Mouse (Mus musculus): ENCODE measurements around the gene Prima1. TPM values are rescaled to one million over a fixed set of nuclear protein-coding genes. Genes with fewer than 3 reads are reported as not detected.

The Prima1 gene
- polyA plus RNA-seq, 1 experiment from 2014 or later, result 0.49 TPM

DNA sequence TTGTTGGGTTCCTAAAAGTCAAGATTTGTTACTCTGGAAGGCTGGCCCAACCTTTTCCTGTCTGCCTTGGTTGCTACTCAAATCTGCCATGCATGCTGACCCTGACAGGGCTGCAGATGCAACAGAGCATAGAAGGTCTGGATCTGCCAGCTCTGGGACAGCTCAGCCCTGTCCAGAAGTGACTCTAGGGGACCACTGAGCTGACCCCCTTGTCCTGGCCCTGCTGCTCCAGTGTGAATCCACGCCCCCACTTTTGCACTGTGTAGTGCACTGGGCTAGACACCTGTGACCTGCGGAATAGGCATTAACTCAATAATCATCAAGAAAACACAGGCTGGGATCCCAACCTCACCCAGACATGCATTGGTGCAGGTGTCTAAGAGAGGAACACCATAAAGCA lies 27.2 kb downstream of the Prima1 start:
- WGBS, result 64% methylated on average over 2 of the region's 2 CpGs
- Histone ChIP-seq H3K27me3 (ENCODE audit: control insufficient read depth, insufficient read depth, low read length) (no peaks in the 10 kb centered on the region), H3K4me3 (ENCODE audit: low read length) (no peak overlapping the region), H3K4me2 (replicated peaks; ENCODE audit: low read depth, low read length) (no peak overlapping the region), H3K4me1 (ENCODE audit: control insufficient read depth, insufficient read depth, low read length) (peaks cover 20% of the 10 kb centered on the region; the same call in 1 of the 2 replicates), H3K36me3 (ENCODE audit: control insufficient read depth, insufficient read depth, low read length) (no peaks in the 10 kb centered on the region), H3K9me3 (ENCODE audit: control insufficient read depth, low read length) (no peaks in the 10 kb centered on the region), H3K9ac (ENCODE audit: low read depth, low read length) (no peak overlapping the region), H3K27ac (ENCODE audit: low read depth, low read length) (no peak overlapping the region)
- ATAC-seq (ENCODE audit: low FRiP score, low TSS enrichment), result peak; percentile 32; the same call in 1 of the 2 replicates

DNA sequence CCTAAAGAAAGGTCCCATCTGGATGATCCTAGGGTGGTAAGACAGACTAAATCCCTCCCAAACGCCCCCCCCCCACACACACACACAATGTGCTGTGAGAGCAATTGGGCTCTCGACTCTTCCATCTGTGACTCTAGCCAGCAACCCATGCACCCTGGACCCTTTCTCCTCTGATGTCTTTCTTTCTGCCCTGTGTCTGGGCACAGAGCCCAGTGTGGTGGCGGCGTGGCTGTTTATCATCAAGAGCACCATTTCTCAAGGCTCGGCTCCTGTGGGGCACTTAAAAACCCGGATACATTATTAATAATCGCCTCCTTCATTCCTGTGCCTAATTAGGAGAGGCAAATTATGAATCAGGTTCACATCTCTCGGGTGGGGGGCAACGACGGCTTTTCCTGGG lies 27.7 kb downstream of the Prima1 start:
- 45% methylated on average over 10 of the region's 10 CpGs for WGBS
- no peak overlapping the region for H3K4me3 ChIP-seq (ENCODE audit: low read length)
- no peak overlapping the region for H3K27ac ChIP-seq (ENCODE audit: low read depth, low read length)
- peaks cover 20% of the 10 kb centered on the region; the same call in 1 of the 2 replicates for H3K4me1 ChIP-seq (ENCODE audit: control insufficient read depth, insufficient read depth, low read length)
- H3K27me3 ChIP-seq (ENCODE audit: control insufficient read depth, insufficient read depth, low read length), result no peaks in the 10 kb centered on the region
- no peak overlapping the region for H3K9ac ChIP-seq (ENCODE audit: low read depth, low read length)
- no peak for ATAC-seq (ENCODE audit: low FRiP score, low TSS enrichment)
- H3K36me3 ChIP-seq (ENCODE audit: control insufficient read depth, insufficient read depth, low read length), result no peaks in the 10 kb centered on the region
- no peak overlapping the region for H3K4me2 ChIP-seq (replicated peaks; ENCODE audit: low read depth, low read length)
- no peaks in the 10 kb centered on the region for H3K9me3 ChIP-seq (ENCODE audit: control insufficient read depth, low read length)

DNA sequence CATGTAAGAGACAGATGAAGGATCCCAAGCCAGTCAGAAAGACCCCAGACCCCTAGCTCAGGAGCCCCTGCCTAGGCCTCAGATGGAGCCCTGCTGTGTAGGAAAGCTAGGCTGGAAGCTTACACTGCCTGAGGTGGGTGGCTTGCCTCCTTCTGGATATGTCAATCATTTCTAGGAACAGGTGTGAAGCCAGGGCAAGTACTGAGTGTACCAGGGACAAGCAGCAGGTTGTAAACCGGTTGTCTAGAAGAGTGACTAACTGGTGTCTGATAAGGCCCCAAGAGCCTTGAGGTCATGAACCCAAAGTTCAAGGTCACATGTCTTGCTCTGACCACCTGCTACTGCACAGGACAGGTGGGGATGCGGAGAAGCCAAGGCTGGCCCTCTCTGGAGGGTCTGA lies 28.4 kb downstream of the Prima1 start:
- no peak for ATAC-seq (ENCODE audit: low FRiP score, low TSS enrichment)
- WGBS, result 88% methylated on average over 2 of the region's 2 CpGs
- H3K9me3 ChIP-seq (ENCODE audit: control insufficient read depth, low read length), result no peaks in the 10 kb centered on the region

GRCm38 (mm10) chr12:103211078-103211477 lies 30.9 kb downstream of the Prima1 start:
- 63% methylated on average over 5 of the region's 5 CpGs for WGBS
- no peaks in the 10 kb centered on the region for H3K36me3 ChIP-seq (ENCODE audit: control insufficient read depth, insufficient read depth, low read length)
- H3K9me3 ChIP-seq (ENCODE audit: control insufficient read depth, low read length), result no peaks in the 10 kb centered on the region
- H3K4me1 ChIP-seq (ENCODE audit: control insufficient read depth, insufficient read depth, low read length), result peaks cover 21% of the 10 kb centered on the region; the same call in 1 of the 2 replicates
- no peak overlapping the region for H3K27ac ChIP-seq (ENCODE audit: low read depth, low read length)
- no peak overlapping the region for H3K4me3 ChIP-seq (ENCODE audit: low read length)
- ATAC-seq (ENCODE audit: low FRiP score, low TSS enrichment), result no peak
- H3K4me2 ChIP-seq (replicated peaks; ENCODE audit: low read depth, low read length), result no peak overlapping the region
- no peak overlapping the region for H3K9ac ChIP-seq (ENCODE audit: low read depth, low read length)
- H3K27me3 ChIP-seq (ENCODE audit: control insufficient read depth, insufficient read depth, low read length), result no peaks in the 10 kb centered on the region

More for the DNA sequence above, 28.4 kb downstream of the Prima1 start:
- Histone ChIP-seq H3K4me3 (ENCODE audit: low read length) (no peak overlapping the region), H3K27me3 (ENCODE audit: control insufficient read depth, insufficient read depth, low read length) (no peaks in the 10 kb centered on the region), H3K36me3 (ENCODE audit: control insufficient read depth, insufficient read depth, low read length) (no peaks in the 10 kb centered on the region), H3K27ac (ENCODE audit: low read depth, low read length) (no peak overlapping the region), H3K9ac (ENCODE audit: low read depth, low read length) (no peak overlapping the region), H3K4me2 (replicated peaks; ENCODE audit: low read depth, low read length) (no peak overlapping the region), H3K4me1 (ENCODE audit: control insufficient read depth, insufficient read depth, low read length) (peaks cover 20% of the 10 kb centered on the region; the same call in 1 of the 2 replicates)

- WGBS, result 86% methylated on average over 7 of the region's 7 CpGs
Observed at GRCm38 (mm10) chr12:103209581-103209980, 32.4 kb downstream of the Prima1 start.

DNA sequence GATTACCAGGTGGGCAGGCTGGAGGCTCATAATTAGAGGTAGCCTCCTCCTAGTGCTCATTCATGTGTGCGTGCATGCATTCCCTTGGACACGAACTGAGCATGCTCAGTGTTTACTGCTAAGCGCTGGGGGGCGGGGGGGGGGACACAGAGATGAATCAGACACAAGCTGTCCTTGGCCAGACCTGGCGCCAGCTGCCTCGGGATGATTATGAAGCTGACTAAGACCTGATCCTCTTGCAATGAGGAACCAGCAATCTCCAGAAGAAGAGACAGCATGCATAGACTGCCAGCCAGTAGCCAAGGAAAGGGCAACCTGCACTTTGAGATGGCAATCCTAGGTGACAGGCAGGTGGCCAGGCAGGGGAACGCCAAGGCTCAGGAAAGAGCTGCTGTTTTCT lies 36.4 kb downstream of the Prima1 start:
- Histone ChIP-seq H3K27ac (ENCODE audit: low read depth, low read length) (no peak overlapping the region), H3K9me3 (ENCODE audit: control insufficient read depth, low read length) (no peaks in the 10 kb centered on the region), H3K4me3 (ENCODE audit: low read length) (no peak overlapping the region), H3K4me2 (replicated peaks; ENCODE audit: low read depth, low read length) (no peak overlapping the region), H3K4me1 (ENCODE audit: control insufficient read depth, insufficient read depth, low read length) (peaks cover 16% of the 10 kb centered on the region; the same call in 1 of the 2 replicates), H3K36me3 (ENCODE audit: control insufficient read depth, insufficient read depth, low read length) (no peaks in the 10 kb centered on the region), H3K9ac (ENCODE audit: low read depth, low read length) (no peak overlapping the region), H3K27me3 (ENCODE audit: control insufficient read depth, insufficient read depth, low read length) (no peaks in the 10 kb centered on the region)
- 79% methylated on average over 7 of the region's 7 CpGs for WGBS
- no peak for ATAC-seq (ENCODE audit: low FRiP score, low TSS enrichment)

More at GRCm38 (mm10) chr12:103209581-103209980, 32.4 kb downstream of the Prima1 start:
- Histone ChIP-seq H3K27ac (ENCODE audit: low read depth, low read length) (no peak overlapping the region), H3K4me3 (ENCODE audit: low read length) (no peak overlapping the region), H3K4me1 (ENCODE audit: control insufficient read depth, insufficient read depth, low read length) (peaks cover 9% of the 10 kb centered on the region; the same call in 1 of the 2 replicates), H3K9ac (ENCODE audit: low read depth, low read length) (no peak overlapping the region), H3K36me3 (ENCODE audit: control insufficient read depth, insufficient read depth, low read length) (no peaks in the 10 kb centered on the region), H3K27me3 (ENCODE audit: control insufficient read depth, insufficient read depth, low read length) (no peaks in the 10 kb centered on the region), H3K4me2 (replicated peaks; ENCODE audit: low read depth, low read length) (no peak overlapping the region), H3K9me3 (ENCODE audit: control insufficient read depth, low read length) (no peaks in the 10 kb centered on the region)
- ATAC-seq (ENCODE audit: low FRiP score, low TSS enrichment), result no peak

GRCm38 (mm10) chr12:103202592-103203544 lies 39.1 kb downstream of the Prima1 start:
- Histone ChIP-seq H3K27ac (ENCODE audit: low read depth, low read length) (no peak overlapping the region), H3K9me3 (ENCODE audit: control insufficient read depth, low read length) (no peaks in the 10 kb centered on the region), H3K27me3 (ENCODE audit: control insufficient read depth, insufficient read depth, low read length) (no peaks in the 10 kb centered on the region), H3K4me2 (replicated peaks; ENCODE audit: low read depth, low read length) (no peak overlapping the region), H3K9ac (ENCODE audit: low read depth, low read length) (no peak overlapping the region), H3K36me3 (ENCODE audit: control insufficient read depth, insufficient read depth, low read length) (no peaks in the 10 kb centered on the region), H3K4me1 (ENCODE audit: control insufficient read depth, insufficient read depth, low read length) (peaks cover 15% of the 10 kb centered on the region; the same call in 1 of the 2 replicates), H3K4me3 (ENCODE audit: low read length) (no peak overlapping the region)
- peak; percentile 87 for ATAC-seq (ENCODE audit: low FRiP score, low TSS enrichment)
- WGBS, result 9% methylated on average over 11 of the region's 11 CpGs

DNA sequence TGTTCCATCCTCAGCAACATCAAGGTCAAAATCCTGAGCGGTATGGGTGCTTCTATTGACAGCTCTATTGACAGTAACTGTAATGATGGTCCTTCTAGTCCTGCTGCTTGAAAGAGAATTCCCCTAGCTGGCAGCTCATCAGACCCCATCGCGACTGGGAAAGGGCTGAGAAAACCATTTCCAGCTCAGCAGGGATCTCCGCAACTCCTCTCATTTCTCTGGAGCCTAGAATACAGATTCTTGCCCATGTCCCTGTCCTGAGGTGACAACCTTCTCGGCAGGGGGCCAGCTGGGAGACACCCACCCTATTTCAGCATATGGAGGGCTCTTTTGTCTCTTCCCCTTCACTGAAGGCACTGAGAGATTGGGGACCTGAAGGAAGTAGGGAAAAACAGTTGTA lies 49.0 kb downstream of the Prima1 start:
- no peak overlapping the region for H3K4me2 ChIP-seq (replicated peaks; ENCODE audit: low read depth, low read length)
- H3K9me3 ChIP-seq (ENCODE audit: control insufficient read depth, low read length), result no peaks in the 10 kb centered on the region
- H3K27me3 ChIP-seq (ENCODE audit: control insufficient read depth, insufficient read depth, low read length), result no peaks in the 10 kb centered on the region
- no peak overlapping the region for H3K9ac ChIP-seq (ENCODE audit: low read depth, low read length)
- 67% methylated on average over 5 of the region's 5 CpGs for WGBS
- H3K36me3 ChIP-seq (ENCODE audit: control insufficient read depth, insufficient read depth, low read length), result no peaks in the 10 kb centered on the region
- H3K4me1 ChIP-seq (ENCODE audit: control insufficient read depth, insufficient read depth, low read length), result no peaks in the 10 kb centered on the region
- H3K27ac ChIP-seq (ENCODE audit: low read depth, low read length), result no peak overlapping the region
- H3K4me3 ChIP-seq (ENCODE audit: low read length), result no peak overlapping the region
- ATAC-seq (ENCODE audit: low FRiP score, low TSS enrichment), result no peak

- 64% methylated on average over 12 of the region's 12 CpGs for WGBS
- Histone ChIP-seq H3K4me1 (ENCODE audit: control insufficient read depth, insufficient read depth, low read length) (no peaks in the 10 kb centered on the region), H3K4me3 (ENCODE audit: low read length) (no peak overlapping the region), H3K4me2 (replicated peaks; ENCODE audit: low read depth, low read length) (no peak overlapping the region), H3K9ac (ENCODE audit: low read depth, low read length) (no peak overlapping the region), H3K9me3 (ENCODE audit: control insufficient read depth, low read length) (no peaks in the 10 kb centered on the region), H3K27ac (ENCODE audit: low read depth, low read length) (no peak overlapping the region), H3K36me3 (ENCODE audit: control insufficient read depth, insufficient read depth, low read length) (no peaks in the 10 kb centered on the region), H3K27me3 (ENCODE audit: control insufficient read depth, insufficient read depth, low read length) (no peaks in the 10 kb centered on the region)
- no peak for ATAC-seq (ENCODE audit: low FRiP score, low TSS enrichment)
Observed at GRCm38 (mm10) chr12:103189771-103190170, 52.2 kb downstream of the Prima1 start.
